Mouse (Mus musculus): ENCODE measurements around the gene Adamts15. TPM values are rescaled to one million over a fixed set of nuclear protein-coding genes. Genes with fewer than 3 reads are reported as not detected.

Adamts15 gene
- polyA plus RNA-seq (2015; fragmentation: Nextera tagmentation; extraction: Ambion mirVana): 1.6 and 1.9 TPM in 2 replicates

- Histone ChIP-seq H3K27ac (no peak within 1 kb of the TSS), H3K4me2 (peak within 1 kb of the TSS; percentile 92), H3K9ac (peak within 1 kb of the TSS; percentile 59), H3K4me1 (peaks cover 22% of the 10 kb centered on the region), H3K4me3 (peak within 1 kb of the TSS; percentile 56), H3K27me3 (peaks cover 42% of the 10 kb centered on the region), H3K9me3 (replicated peaks) (no peaks in the 10 kb centered on the region), H3K36me3 (ENCODE audit: poor library complexity, severe bottlenecking) (no peaks in the 10 kb centered on the region)
- WGBS: under 1% methylated on average over 45 of the region's 47 CpGs
- ATAC-seq: peak; percentile 80
Measured at GRCm38 (mm10) chr9:30922197-30922894, at the start of gene Adamts15. Gene Adamts15, minus strand, starts transcription at chr9:30922452.

DNA sequence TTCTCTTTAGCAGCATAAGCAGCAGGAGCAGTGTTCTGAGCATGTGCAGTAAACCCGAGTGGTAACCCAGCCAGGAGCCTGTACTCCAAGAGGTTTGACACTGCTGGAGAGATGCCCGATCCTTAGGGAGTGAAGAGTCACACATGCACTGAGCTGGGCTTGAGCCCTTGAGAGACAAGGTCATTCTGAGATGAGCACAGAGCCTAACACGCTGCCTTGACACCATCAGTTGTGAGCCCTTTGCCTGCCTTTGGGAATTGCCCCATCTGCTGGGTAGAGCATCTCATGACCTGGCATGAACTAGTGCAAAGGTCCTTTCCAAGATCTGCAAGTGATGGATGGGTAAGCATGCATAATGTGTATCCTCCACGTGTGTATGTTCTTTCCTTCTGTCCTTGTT is 49.7 kb upstream of the Adamts15 start:
- Histone ChIP-seq H3K9ac (no peak overlapping the region), H3K27ac (no peak overlapping the region), H3K9me3 (replicated peaks) (no peaks in the 10 kb centered on the region), H3K36me3 (ENCODE audit: poor library complexity, severe bottlenecking) (no peaks in the 10 kb centered on the region), H3K27me3 (no peaks in the 10 kb centered on the region), H3K4me3 (no peak overlapping the region), H3K4me1 (no peaks in the 10 kb centered on the region; the same call in 1 of the 2 replicates), H3K4me2 (no peak overlapping the region)
- ATAC-seq: no peak
- 67% methylated on average over 4 of the region's 4 CpGs for WGBS

DNA sequence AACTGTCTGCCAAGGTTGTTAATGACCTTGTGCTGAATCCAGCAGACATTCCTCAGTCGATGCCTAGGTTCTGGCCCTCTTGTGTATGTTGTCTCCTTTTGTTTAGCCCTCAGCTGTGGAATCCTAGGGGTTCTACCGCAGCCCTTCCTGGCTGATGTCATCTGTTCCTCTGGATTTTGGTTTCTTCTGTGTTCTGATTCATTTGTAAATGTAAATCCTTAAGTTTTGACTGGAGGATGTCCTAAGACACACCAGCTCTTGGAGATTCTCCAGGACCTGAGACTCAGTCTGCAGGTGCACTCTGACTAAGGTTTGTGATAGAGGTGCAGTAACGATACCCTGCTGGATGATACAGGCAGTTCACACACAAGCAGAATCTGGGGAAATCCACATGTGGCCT is 47.7 kb upstream of the Adamts15 start:
- no peak for ATAC-seq
- H3K36me3 ChIP-seq (ENCODE audit: poor library complexity, severe bottlenecking): no peaks in the 10 kb centered on the region
- no peaks in the 10 kb centered on the region for H3K9me3 ChIP-seq (replicated peaks)
- WGBS: 49% methylated on average over 3 of the region's 3 CpGs
- H3K4me1 ChIP-seq: no peaks in the 10 kb centered on the region; the same call in 1 of the 2 replicates
- H3K9ac ChIP-seq: no peak overlapping the region
- no peak overlapping the region for H3K27ac ChIP-seq
- H3K4me3 ChIP-seq: no peak overlapping the region
- H3K27me3 ChIP-seq: no peaks in the 10 kb centered on the region
- H3K4me2 ChIP-seq: no peak overlapping the region

- 83% methylated on average over 6 of the region's 6 CpGs for WGBS
- H3K4me2 ChIP-seq: no peak overlapping the region
- no peak overlapping the region for H3K4me3 ChIP-seq
- no peak overlapping the region for H3K27ac ChIP-seq
- H3K9me3 ChIP-seq (replicated peaks): no peaks in the 10 kb centered on the region
- no peaks in the 10 kb centered on the region for H3K27me3 ChIP-seq
- ATAC-seq: no peak
- H3K4me1 ChIP-seq: no peaks in the 10 kb centered on the region; the same call in 1 of the 2 replicates
- H3K36me3 ChIP-seq (ENCODE audit: poor library complexity, severe bottlenecking): no peaks in the 10 kb centered on the region
- H3K9ac ChIP-seq: no peak overlapping the region
Measured at GRCm38 (mm10) chr9:30968130-30968529, 45.9 kb upstream of the Adamts15 start.

DNA sequence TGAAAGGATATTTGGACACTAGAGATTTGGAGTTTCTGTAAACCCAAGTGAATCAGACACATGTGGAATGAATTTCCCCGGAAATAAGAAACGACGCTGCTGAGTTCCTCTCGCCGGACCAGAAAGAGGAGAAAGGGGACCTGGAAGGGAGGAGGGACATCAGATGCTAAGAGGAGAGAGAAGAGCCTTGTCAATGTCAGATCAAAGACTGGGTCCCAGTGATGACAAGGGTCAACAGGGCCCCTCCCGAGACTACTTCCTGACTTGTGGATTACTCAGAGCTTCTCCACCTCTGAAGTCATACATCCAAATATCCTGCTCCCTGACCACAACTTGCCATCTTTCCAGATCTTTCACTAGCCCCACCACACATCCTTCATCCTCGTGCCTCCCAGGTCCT is 44.6 kb upstream of the Adamts15 start:
- WGBS: 82% methylated on average over 7 of the region's 7 CpGs
- H3K9ac ChIP-seq: no peak overlapping the region
- H3K27ac ChIP-seq: no peak overlapping the region
- no peaks in the 10 kb centered on the region for H3K36me3 ChIP-seq (ENCODE audit: poor library complexity, severe bottlenecking)
- no peaks in the 10 kb centered on the region for H3K9me3 ChIP-seq (replicated peaks)
- no peak for ATAC-seq
- H3K4me3 ChIP-seq: no peak overlapping the region
- no peaks in the 10 kb centered on the region for H3K27me3 ChIP-seq
- no peak overlapping the region for H3K4me2 ChIP-seq
- H3K4me1 ChIP-seq: no peaks in the 10 kb centered on the region; the same call in 1 of the 2 replicates

GRCm38 (mm10) chr9:30964685-30965084 is 42.4 kb upstream of the Adamts15 start:
- H3K9me3 ChIP-seq (replicated peaks): no peaks in the 10 kb centered on the region
- no peak overlapping the region for H3K4me2 ChIP-seq
- H3K27ac ChIP-seq: no peak overlapping the region
- no peaks in the 10 kb centered on the region for H3K36me3 ChIP-seq (ENCODE audit: poor library complexity, severe bottlenecking)
- no peaks in the 10 kb centered on the region for H3K4me1 ChIP-seq
- H3K4me3 ChIP-seq: no peak overlapping the region
- no peaks in the 10 kb centered on the region for H3K27me3 ChIP-seq
- 84% methylated on average over 10 of the region's 10 CpGs for WGBS
- no peak overlapping the region for H3K9ac ChIP-seq
- ATAC-seq: no peak

GRCm38 (mm10) chr9:30963780-30964179 is 41.5 kb upstream of the Adamts15 start:
- no peaks in the 10 kb centered on the region for H3K4me1 ChIP-seq
- no peak overlapping the region for H3K9ac ChIP-seq
- no peak overlapping the region for H3K4me3 ChIP-seq
- no peak for ATAC-seq
- H3K27me3 ChIP-seq: no peaks in the 10 kb centered on the region
- no peaks in the 10 kb centered on the region for H3K36me3 ChIP-seq (ENCODE audit: poor library complexity, severe bottlenecking)
- 91% methylated on average over 4 of the region's 4 CpGs for WGBS
- no peak overlapping the region for H3K27ac ChIP-seq
- no peak overlapping the region for H3K4me2 ChIP-seq
- H3K9me3 ChIP-seq (replicated peaks): no peaks in the 10 kb centered on the region

DNA sequence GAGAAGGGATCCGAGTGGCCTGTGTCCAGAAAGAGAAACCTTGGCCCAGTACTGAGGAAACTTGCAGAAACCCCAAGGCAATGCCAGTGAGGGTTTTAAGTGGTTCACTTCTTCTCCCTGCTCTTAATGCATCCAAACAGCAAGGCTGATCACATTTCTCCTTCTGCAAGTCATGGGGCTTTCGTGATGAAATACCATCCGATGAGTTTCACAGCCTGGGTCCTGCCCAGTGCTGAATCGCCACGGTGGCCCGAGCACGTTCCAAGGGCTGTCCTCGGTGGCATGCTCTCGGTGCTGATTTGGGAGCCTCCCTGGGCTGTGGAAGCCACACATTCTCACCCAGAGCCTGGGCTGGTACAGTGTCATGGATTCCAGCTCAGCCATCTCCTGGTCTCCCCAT is 33.0 kb upstream of the Adamts15 start:
- whole genome bisulfite sequencing: 93% methylated on average over 9 of the region's 9 CpGs
- ATAC-seq: no peak

DNA sequence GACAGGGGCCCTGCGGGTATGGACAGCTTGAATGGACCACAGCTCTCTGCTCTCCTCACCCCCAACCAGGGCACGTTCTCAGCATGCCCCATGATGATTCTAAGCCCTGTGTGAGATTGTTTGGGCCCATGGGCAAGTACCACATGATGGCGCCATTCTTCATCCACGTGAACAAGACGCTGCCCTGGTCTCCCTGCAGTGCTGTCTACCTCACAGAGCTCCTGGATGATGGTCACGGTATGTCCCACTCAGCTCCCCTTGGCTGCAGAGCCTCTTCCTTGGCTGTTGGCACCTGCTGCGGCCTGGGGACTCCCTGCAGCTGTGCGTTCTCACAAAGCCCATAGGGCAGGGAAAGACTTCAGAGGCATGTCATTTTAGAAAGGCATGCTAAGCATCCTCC is 31.0 kb upstream of the Adamts15 start:
- no peak overlapping the region for H3K9ac ChIP-seq
- H3K4me1 ChIP-seq: no peaks in the 10 kb centered on the region
- H3K27ac ChIP-seq: no peak overlapping the region
- no peaks in the 10 kb centered on the region for H3K27me3 ChIP-seq
- H3K9me3 ChIP-seq (replicated peaks): no peaks in the 10 kb centered on the region
- no peak overlapping the region for H3K4me3 ChIP-seq
- H3K4me2 ChIP-seq: no peak overlapping the region
- 65% methylated on average over 8 of the region's 8 CpGs for WGBS
- no peaks in the 10 kb centered on the region for H3K36me3 ChIP-seq (ENCODE audit: poor library complexity, severe bottlenecking)
- ATAC-seq: no peak

More for the DNA sequence above, 33.0 kb upstream of the Adamts15 start:
- Histone ChIP-seq H3K4me1 (no peaks in the 10 kb centered on the region), H3K9me3 (replicated peaks) (no peaks in the 10 kb centered on the region), H3K36me3 (ENCODE audit: poor library complexity, severe bottlenecking) (no peaks in the 10 kb centered on the region), H3K4me2 (no peak overlapping the region), H3K9ac (no peak overlapping the region), H3K4me3 (no peak overlapping the region), H3K27me3 (no peaks in the 10 kb centered on the region), H3K27ac (no peak overlapping the region)

GRCm38 (mm10) chr9:30951461-30951860 is 29.2 kb upstream of the Adamts15 start:
- Histone ChIP-seq H3K4me2 (no peak overlapping the region), H3K36me3 (ENCODE audit: poor library complexity, severe bottlenecking) (no peaks in the 10 kb centered on the region), H3K4me1 (no peaks in the 10 kb centered on the region), H3K4me3 (no peak overlapping the region), H3K27me3 (peaks cover 5% of the 10 kb centered on the region; the same call in 1 of the 2 replicates), H3K27ac (no peak overlapping the region), H3K9me3 (replicated peaks) (no peaks in the 10 kb centered on the region), H3K9ac (no peak overlapping the region)
- no peak for ATAC-seq
- 86% methylated on average over 5 of the region's 5 CpGs for WGBS

GRCm38 (mm10) chr9:30950592-30950991 is 28.3 kb upstream of the Adamts15 start:
- no peak overlapping the region for H3K4me3 ChIP-seq
- ATAC-seq: no peak
- no peaks in the 10 kb centered on the region for H3K9me3 ChIP-seq (replicated peaks)
- H3K9ac ChIP-seq: no peak overlapping the region
- WGBS: 78% methylated on average over 4 of the region's 4 CpGs
- H3K27me3 ChIP-seq: peaks cover 12% of the 10 kb centered on the region
- H3K36me3 ChIP-seq (ENCODE audit: poor library complexity, severe bottlenecking): no peaks in the 10 kb centered on the region
- H3K4me1 ChIP-seq: no peaks in the 10 kb centered on the region
- no peak overlapping the region for H3K4me2 ChIP-seq
- no peak overlapping the region for H3K27ac ChIP-seq

DNA sequence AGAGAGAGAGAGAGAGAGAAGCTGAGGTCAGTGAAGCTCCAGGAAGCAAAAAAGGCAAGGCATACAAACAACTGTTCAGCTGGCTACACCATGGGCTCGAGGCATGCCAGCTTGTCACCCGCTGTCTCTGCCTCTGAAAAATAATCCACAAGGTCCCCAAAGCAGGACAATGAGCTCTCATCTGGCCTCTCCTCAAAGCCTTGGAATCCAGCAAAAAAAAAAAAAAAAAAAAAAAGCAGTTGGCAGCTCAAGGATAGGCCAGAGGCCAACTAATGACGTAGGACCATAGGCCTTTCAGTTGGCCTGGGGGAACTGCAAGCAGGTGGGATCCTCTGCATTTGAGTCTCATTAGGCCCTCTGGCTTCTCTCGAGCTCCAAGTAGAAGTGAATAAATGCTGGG is 27.7 kb upstream of the Adamts15 start:
- no peak for ATAC-seq
- WGBS: 76% methylated on average over 4 of the region's 4 CpGs
- H3K9ac ChIP-seq: no peak overlapping the region

DNA sequence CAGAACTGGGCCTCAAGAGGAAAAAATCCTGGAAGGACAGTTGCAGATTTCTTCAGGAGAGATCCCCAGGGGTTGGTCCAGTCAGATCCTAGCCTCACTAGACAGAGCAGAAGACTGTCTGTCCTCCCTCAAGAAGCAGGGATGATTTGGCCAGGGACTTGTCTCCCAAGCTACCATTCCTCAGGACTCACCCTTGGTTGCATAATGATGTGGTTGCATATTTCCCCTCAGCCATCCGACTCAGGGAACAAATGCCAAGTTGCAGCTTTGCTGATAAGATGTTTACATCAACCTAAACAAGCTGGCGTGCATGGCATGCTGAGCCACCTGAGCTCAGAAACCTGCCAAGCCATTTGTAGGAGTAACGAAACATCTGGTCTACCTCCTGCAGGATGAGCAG is 27.2 kb upstream of the Adamts15 start:
- Histone ChIP-seq H3K27me3 (peaks cover 24% of the 10 kb centered on the region), H3K4me1 (no peaks in the 10 kb centered on the region), H3K4me2 (no peak overlapping the region), H3K27ac (no peak overlapping the region), H3K9ac (no peak overlapping the region), H3K36me3 (ENCODE audit: poor library complexity, severe bottlenecking) (no peaks in the 10 kb centered on the region), H3K9me3 (replicated peaks) (no peaks in the 10 kb centered on the region), H3K4me3 (no peak overlapping the region)
- ATAC-seq: no peak
- WGBS: 88% methylated on average over 3 of the region's 3 CpGs

More for the DNA sequence above, 27.7 kb upstream of the Adamts15 start:
- no peaks in the 10 kb centered on the region for H3K36me3 ChIP-seq (ENCODE audit: poor library complexity, severe bottlenecking)
- H3K4me1 ChIP-seq: no peaks in the 10 kb centered on the region
- no peak overlapping the region for H3K4me2 ChIP-seq
- H3K27me3 ChIP-seq: peaks cover 19% of the 10 kb centered on the region
- H3K27ac ChIP-seq: no peak overlapping the region
- H3K4me3 ChIP-seq: no peak overlapping the region
- no peaks in the 10 kb centered on the region for H3K9me3 ChIP-seq (replicated peaks)
